Mouse (Mus musculus): ENCODE data around the gene Zbtb43. TPM values are rescaled to one million over a fixed set of nuclear protein-coding genes. Genes with fewer than 3 reads are reported as not detected.
A peak's percentile ranks its signal among the peaks of the same experiment; 100 is the strongest.

The Zbtb43 gene
- polyA plus RNA-seq, 1 experiment from 2014 or later, result 6.1 TPM

- H3K4me3 ChIP-seq (ENCODE audit: low read depth, low read length), result no peak overlapping the region
- ATAC-seq (ENCODE audit: low read depth), result 0 out of 2 replicates have a peak, but pooled peaks have one; percentile 22
- no peak overlapping the region for H3K9ac ChIP-seq (ENCODE audit: low read depth, low read length)
- peaks cover 23% of the 10 kb centered on the region for H3K4me1 ChIP-seq (ENCODE audit: control insufficient read depth, low read depth, low read length)
- H3K9me3 ChIP-seq (replicated peaks; ENCODE audit: control insufficient read depth, low read length), result no peaks in the 10 kb centered on the region
- H3K36me3 ChIP-seq (ENCODE audit: control insufficient read depth, insufficient read depth), result no peaks in the 10 kb centered on the region; the same call in 1 of the 2 replicates
- H3K4me2 ChIP-seq (ENCODE audit: low read depth, low read length), result no peak overlapping the region
- H3K27me3 ChIP-seq (ENCODE audit: control insufficient read depth, insufficient read depth, low read depth, low read length), result no peaks in the 10 kb centered on the region
- no peak overlapping the region for H3K27ac ChIP-seq (ENCODE audit: low read length)
- 80% methylated on average over 10 of the region's 10 CpGs for WGBS (ENCODE audit: insufficient replicate concordance)
Measured at GRCm38 (mm10) chr2:33426640-33427398, 41.5 kb downstream of the Zbtb43 start.

GRCm38 (mm10) chr2:33417454-33417853 lies 50.9 kb downstream of the Zbtb43 start:
- no peak overlapping the region for H3K4me3 ChIP-seq (ENCODE audit: low read depth, low read length)
- no peak overlapping the region for H3K27ac ChIP-seq (ENCODE audit: low read length)
- no peaks in the 10 kb centered on the region for H3K36me3 ChIP-seq (ENCODE audit: control insufficient read depth, insufficient read depth)
- H3K4me1 ChIP-seq (ENCODE audit: control insufficient read depth, low read depth, low read length), result no peaks in the 10 kb centered on the region
- no peaks in the 10 kb centered on the region for H3K27me3 ChIP-seq (ENCODE audit: control insufficient read depth, insufficient read depth, low read depth, low read length)
- no peak for ATAC-seq (ENCODE audit: low read depth)
- 47% methylated on average over 4 of the region's 4 CpGs for WGBS (ENCODE audit: insufficient replicate concordance)
- no peak overlapping the region for H3K4me2 ChIP-seq (ENCODE audit: low read depth, low read length)
- no peaks in the 10 kb centered on the region for H3K9me3 ChIP-seq (replicated peaks; ENCODE audit: control insufficient read depth, low read length)
- H3K9ac ChIP-seq (ENCODE audit: low read depth, low read length), result no peak overlapping the region

GRCm38 (mm10) chr2:33414019-33414418 lies 54.3 kb downstream of the Zbtb43 start:
- H3K9ac ChIP-seq (ENCODE audit: low read depth, low read length), result no peak overlapping the region
- no peaks in the 10 kb centered on the region for H3K4me1 ChIP-seq (ENCODE audit: control insufficient read depth, low read depth, low read length)
- no peaks in the 10 kb centered on the region for H3K27me3 ChIP-seq (ENCODE audit: control insufficient read depth, insufficient read depth, low read depth, low read length)
- H3K9me3 ChIP-seq (replicated peaks; ENCODE audit: control insufficient read depth, low read length), result no peaks in the 10 kb centered on the region
- no peak overlapping the region for H3K4me2 ChIP-seq (ENCODE audit: low read depth, low read length)
- H3K36me3 ChIP-seq (ENCODE audit: control insufficient read depth, insufficient read depth), result peaks cover 9% of the 10 kb centered on the region
- H3K4me3 ChIP-seq (ENCODE audit: low read depth, low read length), result no peak overlapping the region
- 80% methylated on average over 13 of the region's 13 CpGs for WGBS (ENCODE audit: insufficient replicate concordance)
- ATAC-seq (ENCODE audit: low read depth), result no peak
- no peak overlapping the region for H3K27ac ChIP-seq (ENCODE audit: low read length)

GRCm38 (mm10) chr2:33412111-33412510 lies 56.2 kb downstream of the Zbtb43 start:
- WGBS (ENCODE audit: insufficient replicate concordance), result 78% methylated on average over 14 of the region's 14 CpGs
- Histone ChIP-seq H3K27ac (ENCODE audit: low read length) (no peak overlapping the region), H3K27me3 (ENCODE audit: control insufficient read depth, insufficient read depth, low read depth, low read length) (no peaks in the 10 kb centered on the region), H3K36me3 (ENCODE audit: control insufficient read depth, insufficient read depth) (peaks cover 9% of the 10 kb centered on the region), H3K9me3 (replicated peaks; ENCODE audit: control insufficient read depth, low read length) (no peaks in the 10 kb centered on the region), H3K4me3 (ENCODE audit: low read depth, low read length) (no peak overlapping the region), H3K4me2 (ENCODE audit: low read depth, low read length) (no peak overlapping the region), H3K4me1 (ENCODE audit: control insufficient read depth, low read depth, low read length) (no peaks in the 10 kb centered on the region), H3K9ac (ENCODE audit: low read depth, low read length) (no peak overlapping the region)
- no peak for ATAC-seq (ENCODE audit: low read depth)

GRCm38 (mm10) chr2:33403511-33404003 lies 64.8 kb downstream of the Zbtb43 start:
- peak; percentile 32 for ATAC-seq (ENCODE audit: low read depth)
- 13% methylated on average over 4 of the region's 4 CpGs for WGBS (ENCODE audit: insufficient replicate concordance)
- no peaks in the 10 kb centered on the region for H3K27me3 ChIP-seq (ENCODE audit: control insufficient read depth, insufficient read depth, low read depth, low read length)
- H3K36me3 ChIP-seq (ENCODE audit: control insufficient read depth, insufficient read depth), result no peaks in the 10 kb centered on the region
- no peak overlapping the region for H3K4me3 ChIP-seq (ENCODE audit: low read depth, low read length)
- no peak overlapping the region for H3K9ac ChIP-seq (ENCODE audit: low read depth, low read length)
- H3K27ac ChIP-seq (ENCODE audit: low read length), result peak overlapping the region; percentile 54
- H3K4me1 ChIP-seq (ENCODE audit: control insufficient read depth, low read depth, low read length), result peaks cover 26% of the 10 kb centered on the region
- H3K9me3 ChIP-seq (replicated peaks; ENCODE audit: control insufficient read depth, low read length), result no peaks in the 10 kb centered on the region
- H3K4me2 ChIP-seq (ENCODE audit: low read depth, low read length), result no peak overlapping the region

GRCm38 (mm10) chr2:33402638-33403037 lies 65.7 kb downstream of the Zbtb43 start:
- H3K4me1 ChIP-seq (ENCODE audit: control insufficient read depth, low read depth, low read length), result peaks cover 26% of the 10 kb centered on the region
- WGBS (ENCODE audit: insufficient replicate concordance), result 44% methylated on average over 5 of the region's 5 CpGs
- no peak overlapping the region for H3K27ac ChIP-seq (ENCODE audit: low read length)
- no peak for ATAC-seq (ENCODE audit: low read depth)
- H3K27me3 ChIP-seq (ENCODE audit: control insufficient read depth, insufficient read depth, low read depth, low read length), result no peaks in the 10 kb centered on the region
- no peak overlapping the region for H3K4me2 ChIP-seq (ENCODE audit: low read depth, low read length)
- no peaks in the 10 kb centered on the region for H3K36me3 ChIP-seq (ENCODE audit: control insufficient read depth, insufficient read depth)
- no peaks in the 10 kb centered on the region for H3K9me3 ChIP-seq (replicated peaks; ENCODE audit: control insufficient read depth, low read length)
- H3K9ac ChIP-seq (ENCODE audit: low read depth, low read length), result no peak overlapping the region
- no peak overlapping the region for H3K4me3 ChIP-seq (ENCODE audit: low read depth, low read length)

GRCm38 (mm10) chr2:33402236-33402635 lies 66.1 kb downstream of the Zbtb43 start:
- ATAC-seq (ENCODE audit: low read depth), result no peak
- H3K4me3 ChIP-seq (ENCODE audit: low read depth, low read length), result no peak overlapping the region
- WGBS (ENCODE audit: insufficient replicate concordance), result 31% methylated on average over 7 of the region's 7 CpGs
- H3K36me3 ChIP-seq (ENCODE audit: control insufficient read depth, insufficient read depth), result no peaks in the 10 kb centered on the region
- no peak overlapping the region for H3K4me2 ChIP-seq (ENCODE audit: low read depth, low read length)
- peaks cover 26% of the 10 kb centered on the region for H3K4me1 ChIP-seq (ENCODE audit: control insufficient read depth, low read depth, low read length)
- H3K9me3 ChIP-seq (replicated peaks; ENCODE audit: control insufficient read depth, low read length), result no peaks in the 10 kb centered on the region
- H3K27ac ChIP-seq (ENCODE audit: low read length), result no peak overlapping the region
- H3K27me3 ChIP-seq (ENCODE audit: control insufficient read depth, insufficient read depth, low read depth, low read length), result no peaks in the 10 kb centered on the region
- H3K9ac ChIP-seq (ENCODE audit: low read depth, low read length), result no peak overlapping the region

- Histone ChIP-seq H3K27ac (ENCODE audit: low read length) (no peak overlapping the region), H3K4me2 (ENCODE audit: low read depth, low read length) (no peak overlapping the region), H3K9me3 (replicated peaks; ENCODE audit: control insufficient read depth, low read length) (no peaks in the 10 kb centered on the region), H3K4me3 (ENCODE audit: low read depth, low read length) (no peak overlapping the region), H3K27me3 (ENCODE audit: control insufficient read depth, insufficient read depth, low read depth, low read length) (no peaks in the 10 kb centered on the region), H3K9ac (ENCODE audit: low read depth, low read length) (no peak overlapping the region), H3K36me3 (ENCODE audit: control insufficient read depth, insufficient read depth) (no peaks in the 10 kb centered on the region), H3K4me1 (ENCODE audit: control insufficient read depth, low read depth, low read length) (peaks cover 21% of the 10 kb centered on the region)
- 38% methylated on average over 3 of the region's 3 CpGs for WGBS (ENCODE audit: insufficient replicate concordance)
- ATAC-seq (ENCODE audit: low read depth), result no peak
Measured at GRCm38 (mm10) chr2:33401217-33401616, 67.1 kb downstream of the Zbtb43 start.

GRCm38 (mm10) chr2:33400541-33400940 lies 67.8 kb downstream of the Zbtb43 start:
- Histone ChIP-seq H3K27ac (ENCODE audit: low read length) (no peak overlapping the region), H3K9me3 (replicated peaks; ENCODE audit: control insufficient read depth, low read length) (no peaks in the 10 kb centered on the region), H3K4me3 (ENCODE audit: low read depth, low read length) (no peak overlapping the region), H3K36me3 (ENCODE audit: control insufficient read depth, insufficient read depth) (no peaks in the 10 kb centered on the region), H3K9ac (ENCODE audit: low read depth, low read length) (no peak overlapping the region), H3K4me1 (ENCODE audit: control insufficient read depth, low read depth, low read length) (peaks cover 21% of the 10 kb centered on the region), H3K4me2 (ENCODE audit: low read depth, low read length) (no peak overlapping the region), H3K27me3 (ENCODE audit: control insufficient read depth, insufficient read depth, low read depth, low read length) (no peaks in the 10 kb centered on the region)
- no peak for ATAC-seq (ENCODE audit: low read depth)
- 57% methylated on average over 5 of the region's 5 CpGs for WGBS (ENCODE audit: insufficient replicate concordance)
